Mouse (Mus musculus) R1 (cell line): Measurements from ENCODE around the gene Ube4a.
A peak's percentile ranks its signal among the peaks of the same experiment; 100 is the strongest.

Source experiments
- DNase-seq: peaks from one replicate; pipeline ENCODE4 v3.0.0-alpha.2; 2018; ENCODE audit warnings: low read depth, low spot score

Ube4a gene

GRCm38 (mm10) chr9:44965126-44965832 lies at the start of gene Ube4a:
TSS of gene Ube4a (minus strand) at chr9:44965600.
- peak; percentile 99 for DNase-seq

- DNase-seq: no peak
Observed at GRCm38 (mm10) chr9:45014879-45015278, 49.5 kb upstream of the Ube4a start.

GRCm38 (mm10) chr9:45011291-45011690 lies 45.9 kb upstream of the Ube4a start:
- no peak for DNase-seq

GRCm38 (mm10) chr9:45010461-45010860 lies 45.1 kb upstream of the Ube4a start:
- DNase-seq: peak; percentile 34

- DNase-seq: peak; percentile 40
Observed at GRCm38 (mm10) chr9:45009180-45010078, 44.0 kb upstream of the Ube4a start, which contains the start of gene Cd3e. TSS of gene Cd3e (minus strand) at chr9:45009627.

GRCm38 (mm10) chr9:45008342-45008741 lies 42.9 kb upstream of the Ube4a start:
- no peak for DNase-seq

GRCm38 (mm10) chr9:45007404-45007803 lies 42.0 kb upstream of the Ube4a start:
- no peak for DNase-seq

GRCm38 (mm10) chr9:45000249-45000648 lies 34.8 kb upstream of the Ube4a start:
- no peak for DNase-seq

- DNase-seq: no peak
Observed at GRCm38 (mm10) chr9:44999776-45000175, 34.4 kb upstream of the Ube4a start.

- no peak for DNase-seq
Observed at GRCm38 (mm10) chr9:44999171-44999570, 33.8 kb upstream of the Ube4a start.

GRCm38 (mm10) chr9:44998138-44998537 lies 32.7 kb upstream of the Ube4a start:
- DNase-seq: no peak

GRCm38 (mm10) chr9:44996590-44996989 lies 31.2 kb upstream of the Ube4a start:
- DNase-seq: no peak

- no peak for DNase-seq
Observed at GRCm38 (mm10) chr9:44994962-44995361, 29.6 kb upstream of the Ube4a start.

- no peak for DNase-seq
Observed at GRCm38 (mm10) chr9:44993268-44993667, 27.9 kb upstream of the Ube4a start.

GRCm38 (mm10) chr9:44992271-44992670 lies 26.9 kb upstream of the Ube4a start:
- DNase-seq: no peak

GRCm38 (mm10) chr9:44991821-44992220 lies 26.4 kb upstream of the Ube4a start:
- peak; percentile 43 for DNase-seq

- no peak for DNase-seq
Observed at GRCm38 (mm10) chr9:44986976-44987375, 21.6 kb upstream of the Ube4a start.

- peak; percentile 59 for DNase-seq
Observed at GRCm38 (mm10) chr9:44986242-44986781, 20.9 kb upstream of the Ube4a start.

- DNase-seq: no peak
Observed at GRCm38 (mm10) chr9:44985721-44986161, 20.3 kb upstream of the Ube4a start.

- peak; percentile 62 for DNase-seq
Observed at GRCm38 (mm10) chr9:44983001-44983400, 17.6 kb upstream of the Ube4a start.

GRCm38 (mm10) chr9:44982531-44982930 lies 17.1 kb upstream of the Ube4a start:
- DNase-seq: no peak

GRCm38 (mm10) chr9:44982081-44982480 lies 16.7 kb upstream of the Ube4a start:
- DNase-seq: no peak
